Comparison of ENCODE assay signal across 8 mouse cellular contexts in the genomic region with DNA sequence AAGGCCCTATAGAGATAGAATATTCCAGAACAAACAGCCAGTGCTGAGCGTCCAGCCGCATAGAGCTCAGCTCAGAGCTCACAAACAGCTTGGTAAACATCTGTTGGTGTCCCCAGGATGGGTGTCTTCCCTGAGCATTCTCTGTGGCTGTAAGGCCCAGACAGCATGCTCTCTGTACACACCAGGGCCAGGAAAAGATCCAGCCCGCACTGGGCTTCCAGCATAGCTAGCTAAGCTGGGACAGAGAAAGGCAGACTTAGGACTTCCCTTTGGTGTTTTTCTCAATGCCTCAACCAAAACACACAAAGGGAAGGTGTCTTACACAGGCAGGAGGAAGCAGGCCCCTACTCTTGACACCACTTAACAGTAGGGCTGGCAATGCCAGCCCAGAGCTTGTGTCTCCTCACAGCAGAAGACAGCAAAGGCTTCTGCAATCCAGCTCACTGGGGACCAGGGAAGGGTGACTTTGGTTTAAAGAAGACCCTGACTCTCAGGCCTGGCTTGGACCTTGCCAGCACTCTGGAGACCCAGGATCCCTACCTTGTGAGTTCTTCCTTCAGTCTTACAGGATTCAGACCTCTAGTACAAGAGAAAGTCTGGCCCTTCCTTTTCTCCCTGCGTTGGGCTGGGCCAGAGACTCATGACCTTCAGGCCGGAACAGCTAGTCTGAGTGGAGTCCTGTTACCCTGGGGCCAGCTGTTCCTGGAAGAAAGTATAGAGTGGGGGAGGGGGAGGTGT. TPM values are rescaled to one million over a fixed set of nuclear protein-coding genes. Genes with fewer than 3 reads are reported as not detected.
A peak's percentile ranks its signal among the peaks of the same experiment; 100 is the strongest.
DNase-seq lines count a peak whose midpoint lies in the region; ATAC-seq and TF ChIP-seq lines count a peak whose summit lies in the region.

Gene Gramd1a (minus strand): TSS at position 601 of the 738 bp plus-strand sequence.

- no peak for TF ChIP-seq CTCF in thymus, adult 2 months (IDR thresholded peaks at IDR 0.05; ENCODE audit: borderline replicate concordance, control insufficient read depth, extremely low read depth, insufficient read depth, low read length, poor library complexity)

- H3K36me3 ChIP-seq in thymus, adult 2 months (ENCODE audit: control insufficient read depth, insufficient read depth, low read length) = no peaks in the 10 kb centered on the region
- no peaks in the 10 kb centered on the region for H3K36me3 ChIP-seq in embryonic facial prominence, embryonic 15.5 days
- no peaks in the 10 kb centered on the region for H3K36me3 ChIP-seq in heart, embryonic 15.5 days
- no peaks in the 10 kb centered on the region for H3K36me3 ChIP-seq in megakaryocyte, embryonic 14.5 days (replicated peaks; ENCODE audit: low read length)

- H3K9me3 ChIP-seq in embryonic facial prominence, embryonic 15.5 days (replicated peaks) = no peaks in the 10 kb centered on the region
- no peaks in the 10 kb centered on the region for H3K9me3 ChIP-seq in heart, embryonic 15.5 days (replicated peaks)
- H3K9me3 ChIP-seq in megakaryocyte, embryonic 14.5 days = 0 out of 2 replicates have a peak, but pooled peaks cover 6% of the 10 kb centered on the region

- DNase-seq in thymus, adult 2 months = peak; percentile 38
- DNase-seq in thymus, adult 18-20 months = no peak
- peak; percentile 41 for DNase-seq in kidney, postnatal 10 days
- peak; percentile 39 to 42 for DNase-seq in thymus, postnatal 10 days (ENCODE audit: low spot score in 2 of 2)
- no peak for DNase-seq in right cerebral cortex, adult 2 months (ENCODE audit: low spot score in 2 of 2)

- H3K27me3 ChIP-seq in thymus, adult 2 months (ENCODE audit: control insufficient read depth, insufficient read depth, low read length) = no peaks in the 10 kb centered on the region
- no peaks in the 10 kb centered on the region for H3K27me3 ChIP-seq in embryonic facial prominence, embryonic 15.5 days
- H3K27me3 ChIP-seq in heart, embryonic 15.5 days = no peaks in the 10 kb centered on the region
- H3K27me3 ChIP-seq in megakaryocyte, embryonic 14.5 days (replicated peaks) = no peaks in the 10 kb centered on the region

- H3K4me2 ChIP-seq in embryonic facial prominence, embryonic 15.5 days (replicated peaks) = no peak within 1 kb of the TSS
- H3K4me2 ChIP-seq in heart, embryonic 15.5 days = no peak within 1 kb of the TSS

- WGBS in thymus, adult 2 months = 66% methylated on average over 5 of the region's 5 CpGs
- 62% methylated on average over 5 of the region's 5 CpGs for WGBS in embryonic facial prominence, embryonic 15.5 days
- 52% methylated on average over 5 of the region's 5 CpGs for WGBS in heart, embryonic 15.5 days

- peaks cover 51% of the 10 kb centered on the region for H3K4me1 ChIP-seq in thymus, adult 2 months (replicated peaks; ENCODE audit: control insufficient read depth, insufficient read depth, low read length)
- H3K4me1 ChIP-seq in embryonic facial prominence, embryonic 15.5 days = peaks cover 13% of the 10 kb centered on the region
- H3K4me1 ChIP-seq in heart, embryonic 15.5 days (replicated peaks) = peaks cover 23% of the 10 kb centered on the region
- H3K4me1 ChIP-seq in megakaryocyte, embryonic 14.5 days = peaks cover 82% of the 10 kb centered on the region

- no peak within 1 kb of the TSS for H3K9ac ChIP-seq in embryonic facial prominence, embryonic 15.5 days
- 0 out of 2 replicates have a peak within 1 kb of the TSS, but pooled peaks have one; percentile 3 for H3K9ac ChIP-seq in heart, embryonic 15.5 days

- H3K4me3 ChIP-seq in thymus, adult 2 months (ENCODE audit: control insufficient read depth, insufficient read depth, low read length) = peak within 1 kb of the TSS; percentile 33
- H3K4me3 ChIP-seq in embryonic facial prominence, embryonic 15.5 days (replicated peaks) = no peak within 1 kb of the TSS
- no peak within 1 kb of the TSS for H3K4me3 ChIP-seq in heart, embryonic 15.5 days
- peak within 1 kb of the TSS; percentile 71 for H3K4me3 ChIP-seq in megakaryocyte, embryonic 14.5 days (replicated peaks)

- peak within 1 kb of the TSS; percentile 94 for H3K27ac ChIP-seq in thymus, adult 2 months (ENCODE audit: control insufficient read depth, insufficient read depth, low read length)
- no peak within 1 kb of the TSS for H3K27ac ChIP-seq in embryonic facial prominence, embryonic 15.5 days (replicated peaks)
- peak within 1 kb of the TSS; percentile 66 for H3K27ac ChIP-seq in heart, embryonic 15.5 days

- no peak for TF ChIP-seq POLR2A in thymus, adult 2 months (IDR thresholded peaks at IDR 0.05; ENCODE audit: control insufficient read depth, extremely low read depth, insufficient read depth, low read length, poor library complexity)

- no peak for ATAC-seq in embryonic facial prominence, embryonic 15.5 days (ENCODE audit: insufficient number of reproducible peaks, low FRiP score, low TSS enrichment, low read depth)
- ATAC-seq in heart, embryonic 15.5 days (replicated peaks; ENCODE audit: insufficient number of reproducible peaks, insufficient read depth, low FRiP score, low read depth) = no peak

RNA-seq across cellular contexts. Expression of gene Gramd1a, which starts in this region (rescaled TPM):
- 681 and 790 TPM in 2 replicates for polyA plus RNA-seq in thymus, adult 2 months (2012; rRNA removed)
- polyA plus RNA-seq in embryonic facial prominence, embryonic 15.5 days (2015; fragmentation: Nextera tagmentation; extraction: Ambion mirVana) = 72.5 and 75.2 TPM in 2 replicates
- 41.4 and 56.8 TPM in 2 replicates for polyA plus RNA-seq in heart, embryonic 15.5 days (2015; fragmentation: Nextera tagmentation; extraction: Ambion mirVana)
- polyA plus RNA-seq in megakaryocyte, embryonic 14.5 days (2012; ENCODE audit: insufficient read depth, low replicate concordance) = 122 and 287 TPM in 2 replicates

Comparison
In these comparisons a context has a peak if more than half of its experiments do, and no peak if none do; other contexts are left out.
1. DNase-seq: peak in thymus, adult 2 months (single experiment), kidney, postnatal 10 days (single experiment) and thymus, postnatal 10 days (2 of 2); none in thymus, adult 18-20 months (0 of 2) and right cerebral cortex, adult 2 months (0 of 2).
2. H3K4me3 ChIP-seq: peak in thymus, adult 2 months (single experiment) and megakaryocyte, embryonic 14.5 days (single experiment); none in embryonic facial prominence, embryonic 15.5 days (single experiment) and heart, embryonic 15.5 days (single experiment).